Mouse (Mus musculus) testis, adult 2 months (tissue): ENCODE results near the gene Fkbp14. TPM values are rescaled to one million over a fixed set of nuclear protein-coding genes. Genes with fewer than 3 reads are reported as not detected.

Experiments
- H3K27ac ChIP-seq: fragments of 200-500 bp; 2 replicates; pipeline ENCODE4 v1.5.1; 2012; ENCODE audit warnings: low read depth, low read length; ENCODE audit not compliant: control insufficient read depth, insufficient read depth
- H3K27me3 ChIP-seq: fragments of 200-500 bp; 2 replicates; pipeline ENCODE4 v1.6.1; 2012; ENCODE audit warnings: mild to moderate bottlenecking, low read length, moderate library complexity; ENCODE audit not compliant: control insufficient read depth, insufficient read depth
- H3K36me3 ChIP-seq: fragments of 200-500 bp; 2 replicates; pipeline ENCODE4 v1.6.1; 2012; ENCODE audit warnings: mild to moderate bottlenecking, low read length; ENCODE audit not compliant: control insufficient read depth, insufficient read depth
- H3K4me1 ChIP-seq: fragments of 200-500 bp; 2 replicates; pipeline ENCODE4 v1.6.1; 2012; ENCODE audit warnings: low read length; ENCODE audit not compliant: control insufficient read depth, insufficient read depth
- H3K4me3 ChIP-seq: fragments of 200-500 bp; 2 replicates; pipeline ENCODE4 v1.5.1; 2012; ENCODE audit warnings: low read depth, mild to moderate bottlenecking, low read length, moderate library complexity, mixed read lengths; ENCODE audit not compliant: control insufficient read depth
- CTCF ChIP-seq: fragments of 200-500 bp; IDR thresholded peaks from 2 replicates; pipeline ENCODE4 v1.5.1; 2012; ENCODE audit warnings: low read depth, mild to moderate bottlenecking, inconsistent platforms, low read length, moderate library complexity; ENCODE audit not compliant: control insufficient read depth, insufficient read depth, insufficient replicate concordance
- POLR2A ChIP-seq: fragments of 200-500 bp; IDR thresholded peaks from 2 replicates; pipeline ENCODE4 v1.6.1; 2012; ENCODE audit warnings: low read depth, mild to moderate bottlenecking, inconsistent platforms, low read length, moderate library complexity; ENCODE audit not compliant: control insufficient read depth
- polyA plus RNA-seq: library from polyadenylated mRNA; depleted of rRNA; stranded (reverse); fragments of >200 nt; gene quantifications from 2 replicates; pipeline ENCODE4 v1.2.3, GENCODE M21; 2012

Gene Fkbp14
- polyA plus RNA-seq, 1 experiment: 10.6 TPM

GRCm38 (mm10) chr6:54619530-54619929 is 22.4 kb upstream of the Fkbp14 start:
- no peak overlapping the region for H3K27ac ChIP-seq
- no peaks in the 10 kb centered on the region for H3K36me3 ChIP-seq
- H3K4me1 ChIP-seq: no peaks in the 10 kb centered on the region
- no peaks in the 10 kb centered on the region for H3K27me3 ChIP-seq
- no peak overlapping the region for H3K4me3 ChIP-seq
- TF ChIP-seq POLR2A: no peak
- TF ChIP-seq CTCF: no peak

GRCm38 (mm10) chr6:54617363-54617762 is 20.3 kb upstream of the Fkbp14 start:
- no peak for TF ChIP-seq CTCF
- no peak for TF ChIP-seq POLR2A
- no peak overlapping the region for H3K4me3 ChIP-seq
- H3K36me3 ChIP-seq: no peaks in the 10 kb centered on the region
- no peaks in the 10 kb centered on the region for H3K4me1 ChIP-seq
- H3K27me3 ChIP-seq: no peaks in the 10 kb centered on the region
- no peak overlapping the region for H3K27ac ChIP-seq

- TF ChIP-seq POLR2A: no peak
- Histone ChIP-seq H3K36me3 (no peaks in the 10 kb centered on the region), H3K27me3 (no peaks in the 10 kb centered on the region), H3K4me1 (no peaks in the 10 kb centered on the region; the same call in 1 of the 2 replicates), H3K4me3 (no peak overlapping the region), H3K27ac (no peak overlapping the region)
Measured at GRCm38 (mm10) chr6:54606241-54606640, 9.1 kb upstream of the Fkbp14 start.

- H3K27ac ChIP-seq: no peak overlapping the region; the same call in 1 of the 2 replicates
- no peaks in the 10 kb centered on the region for H3K36me3 ChIP-seq
- TF ChIP-seq CTCF (no peak), POLR2A (no peak)
- H3K27me3 ChIP-seq: no peaks in the 10 kb centered on the region
- H3K4me3 ChIP-seq: no peak overlapping the region
- no peaks in the 10 kb centered on the region; the same call in 1 of the 2 replicates for H3K4me1 ChIP-seq
Measured at GRCm38 (mm10) chr6:54604001-54604715, 7.0 kb upstream of the Fkbp14 start.

- Histone ChIP-seq H3K4me1 (no peaks in the 10 kb centered on the region; the same call in 1 of the 2 replicates), H3K27ac (no peak overlapping the region), H3K36me3 (no peaks in the 10 kb centered on the region), H3K27me3 (no peaks in the 10 kb centered on the region), H3K4me3 (peak overlapping the region; percentile 32; the same call in 1 of the 2 replicates)
- TF ChIP-seq CTCF: no peak
- no peak for TF ChIP-seq POLR2A
Measured at GRCm38 (mm10) chr6:54602891-54603290, 5.8 kb upstream of the Fkbp14 start.

- H3K27ac ChIP-seq: no peak overlapping the region
- no peak for TF ChIP-seq CTCF
- no peaks in the 10 kb centered on the region for H3K4me1 ChIP-seq
- no peaks in the 10 kb centered on the region for H3K36me3 ChIP-seq
- no peak overlapping the region for H3K4me3 ChIP-seq
- no peaks in the 10 kb centered on the region for H3K27me3 ChIP-seq
Measured at GRCm38 (mm10) chr6:54600681-54601347, 3.7 kb upstream of the Fkbp14 start.

DNA sequence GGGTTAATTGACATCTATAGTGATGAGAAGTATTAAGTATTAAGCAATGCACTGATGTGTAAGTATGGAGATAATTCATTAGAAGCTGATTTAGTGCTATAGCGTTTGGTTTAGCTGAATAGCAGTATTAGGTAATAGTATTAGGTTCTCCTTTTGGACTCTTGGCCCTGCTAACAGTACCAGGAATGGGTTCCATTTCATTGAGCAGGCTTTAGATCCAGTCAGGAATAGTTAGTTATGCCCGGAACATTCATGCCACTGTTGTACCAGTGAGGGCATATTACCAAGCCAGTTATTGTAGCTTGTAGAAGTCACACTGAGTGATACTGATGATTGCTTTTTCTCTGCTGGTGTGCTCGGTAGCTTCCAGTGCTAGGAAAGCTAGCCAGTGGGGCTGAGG is 603 bp upstream of the Fkbp14 start:
- Histone ChIP-seq H3K4me3 (no peak overlapping the region), H3K36me3 (no peaks in the 10 kb centered on the region), H3K4me1 (peaks cover 11% of the 10 kb centered on the region), H3K27ac (no peak overlapping the region), H3K27me3 (no peaks in the 10 kb centered on the region)
- no peak for TF ChIP-seq CTCF
